Mouse (Mus musculus) intestine, embryonic 14.5 days (tissue): Measurements from ENCODE around the gene Atg9a. TPM values are rescaled to one million over a fixed set of nuclear protein-coding genes. Genes with fewer than 3 reads are reported as not detected.
A peak's percentile ranks its signal among the peaks of the same experiment; 100 is the strongest.

Experiments
- ATAC-seq: fragments of 200-750 bp; cut with Nextera tagmentation; replicated peaks from 2 replicates; pipeline ENCODE4 v1.8.0; 2017; ENCODE audit warnings: low read depth, moderate number of reproducible peaks, moderate TSS enrichment, moderate library complexity; ENCODE audit not compliant: low FRiP score, low TSS enrichment
- DNase-seq: peaks from one replicate; pipeline ENCODE4 v3.0.0-alpha.2; 2018; ENCODE audit warnings: low spot score
- H3K27ac ChIP-seq: fragments of 300-500 bp; sonication (generic); 2 replicates; pipeline ENCODE4 v1.5.1; 2014; ENCODE audit warnings: low read depth, mild to moderate bottlenecking, control low read depth
- H3K27me3 ChIP-seq: fragments of 300-500 bp; sonication (generic); replicated peaks from 2 replicates; pipeline ENCODE4 v1.6.1; 2014; ENCODE audit warnings: low read length, control low read depth; ENCODE audit not compliant: control insufficient read depth, insufficient read depth
- H3K36me3 ChIP-seq: fragments of 300-500 bp; sonication (generic); 2 replicates; pipeline ENCODE4 v1.6.1; 2014; ENCODE audit warnings: low read length, control low read depth; ENCODE audit not compliant: control insufficient read depth, insufficient read depth
- H3K4me1 ChIP-seq: fragments of 300-500 bp; sonication (generic); replicated peaks from 2 replicates; pipeline ENCODE4 v1.6.1; 2014; ENCODE audit warnings: low read length, control low read depth, mixed read lengths; ENCODE audit not compliant: control insufficient read depth, insufficient read depth
- H3K4me2 ChIP-seq: fragments of 300-500 bp; sonication (generic); 2 replicates; pipeline ENCODE4 v1.6.1; 2014; ENCODE audit warnings: low read length
- H3K4me3 ChIP-seq: fragments of 300-500 bp; sonication (generic); 2 replicates; pipeline ENCODE4 v1.5.1; 2014; ENCODE audit warnings: low read depth, low read length, control low read depth, mixed read lengths
- H3K9ac ChIP-seq: fragments of 300-500 bp; sonication (generic); 2 replicates; pipeline ENCODE4 v1.6.1; 2014; ENCODE audit warnings: mild to moderate bottlenecking, low read length
- H3K9me3 ChIP-seq: fragments of 300-500 bp; sonication (generic); 2 replicates; pipeline ENCODE4 v1.6.1; 2016; ENCODE audit warnings: low read length, control low read depth; ENCODE audit not compliant: control insufficient read depth
- WGBS: fragments of 180-500 bp; shearing (Covaris S2); extraction: QIAGEN DNeasy Blood & Tissue Kit; methylation state at CpG from one replicate; pipeline ENCODE4 v1.1.7; 2014; 5-methylcytosine and 5-hydroxymethylcytosine counted together
- polyA plus RNA-seq: library from polyadenylated mRNA; unstranded; fragments of >200 nt; fragmentation: Nextera tagmentation; extraction: Ambion mirVana; gene quantifications from 2 replicates; pipeline ENCODE4 v1.2.1, GENCODE M21; 2014

Atg9a gene
- polyA plus RNA-seq, 1 experiment from 2014 or later: 26.3 TPM

DNA sequence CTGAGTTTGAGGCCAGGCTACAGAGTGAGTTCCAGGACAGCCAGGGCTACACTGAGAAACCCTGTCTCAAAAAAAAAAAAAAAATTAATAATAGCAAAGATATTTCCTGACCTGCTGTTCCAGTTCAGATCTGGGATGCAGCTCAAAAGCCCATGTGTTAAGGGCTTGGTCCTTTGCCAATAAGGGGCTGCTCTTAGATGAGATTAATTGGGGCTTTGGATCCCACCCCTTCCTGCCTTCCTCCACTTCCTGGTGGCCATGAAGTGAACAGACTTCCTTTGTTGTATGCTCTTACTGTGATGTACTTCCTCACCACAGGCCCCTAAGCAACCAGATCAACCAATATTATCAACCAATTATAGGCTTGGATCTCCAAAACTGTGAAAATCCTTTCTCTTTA is 4.9 kb downstream of the Atg9a start:
- ATAC-seq (no peak), DNase-seq (no peak)
- Histone ChIP-seq H3K9ac (no peak overlapping the region), H3K27me3 (no peaks in the 10 kb centered on the region), H3K9me3 (no peaks in the 10 kb centered on the region), H3K4me2 (no peak overlapping the region), H3K4me3 (no peak overlapping the region), H3K4me1 (peaks cover 9% of the 10 kb centered on the region), H3K27ac (no peak overlapping the region), H3K36me3 (peaks cover 56% of the 10 kb centered on the region)

DNA sequence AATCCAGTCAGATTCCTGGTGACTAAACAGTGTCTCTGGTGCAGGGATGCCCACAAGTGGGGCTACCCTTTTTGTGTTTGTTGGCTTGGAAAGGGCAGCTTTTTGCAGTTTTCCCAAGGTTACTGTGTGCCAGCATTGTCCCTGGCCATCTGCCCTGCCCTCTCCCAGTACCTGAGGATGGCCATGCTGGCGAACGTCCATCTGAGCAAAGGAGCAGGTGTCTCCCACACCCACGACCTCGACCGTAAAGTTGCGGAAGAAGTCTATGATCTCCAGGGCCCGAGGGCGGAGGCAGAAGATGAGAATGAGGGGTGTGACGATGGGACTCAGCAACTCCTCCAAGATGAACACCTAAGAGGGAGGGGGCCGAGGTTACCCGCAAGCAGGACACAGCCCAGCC is 6.5 kb downstream of the Atg9a start:
- no peak overlapping the region for H3K4me2 ChIP-seq
- peaks cover 56% of the 10 kb centered on the region for H3K36me3 ChIP-seq
- no peaks in the 10 kb centered on the region for H3K27me3 ChIP-seq
- DNase-seq: no peak
- ATAC-seq: no peak
- no peak overlapping the region for H3K4me3 ChIP-seq
- WGBS: 90% methylated on average over 11 of the region's 11 CpGs
- H3K9me3 ChIP-seq: no peaks in the 10 kb centered on the region
- no peak overlapping the region for H3K27ac ChIP-seq
- peaks cover 4% of the 10 kb centered on the region for H3K4me1 ChIP-seq
- H3K9ac ChIP-seq: no peak overlapping the region

DNA sequence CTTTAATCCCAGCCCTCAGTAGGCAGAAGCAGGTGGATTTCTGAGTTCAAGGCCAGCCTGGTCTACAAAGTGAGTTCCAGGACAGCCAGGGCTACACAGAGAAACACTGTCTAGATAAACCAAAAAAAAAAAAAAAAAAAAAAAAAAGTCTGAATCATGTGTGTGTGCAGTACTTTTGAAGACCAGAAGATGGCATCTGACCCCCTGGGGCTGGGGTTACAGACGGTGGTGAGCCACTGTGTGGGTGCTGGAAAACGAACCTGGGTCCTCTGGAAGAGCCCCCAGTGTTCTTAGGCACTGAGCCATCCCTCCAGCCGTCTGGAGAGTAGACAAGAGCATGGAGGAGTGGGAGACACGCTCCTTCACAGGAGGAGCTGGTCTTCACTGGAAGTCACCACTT is 9.8 kb downstream of the Atg9a start:
- WGBS: 81% methylated on average over 4 of the region's 4 CpGs
- ATAC-seq (no peak), DNase-seq (no peak)
- H3K9me3 ChIP-seq: no peaks in the 10 kb centered on the region
- H3K27me3 ChIP-seq: no peaks in the 10 kb centered on the region
- H3K4me1 ChIP-seq: peaks cover 5% of the 10 kb centered on the region; the same call in 1 of the 2 replicates
- H3K36me3 ChIP-seq: peaks cover 51% of the 10 kb centered on the region
- no peak overlapping the region for H3K4me2 ChIP-seq
- no peak overlapping the region for H3K4me3 ChIP-seq
- H3K27ac ChIP-seq: no peak overlapping the region
- H3K9ac ChIP-seq: no peak overlapping the region

DNA sequence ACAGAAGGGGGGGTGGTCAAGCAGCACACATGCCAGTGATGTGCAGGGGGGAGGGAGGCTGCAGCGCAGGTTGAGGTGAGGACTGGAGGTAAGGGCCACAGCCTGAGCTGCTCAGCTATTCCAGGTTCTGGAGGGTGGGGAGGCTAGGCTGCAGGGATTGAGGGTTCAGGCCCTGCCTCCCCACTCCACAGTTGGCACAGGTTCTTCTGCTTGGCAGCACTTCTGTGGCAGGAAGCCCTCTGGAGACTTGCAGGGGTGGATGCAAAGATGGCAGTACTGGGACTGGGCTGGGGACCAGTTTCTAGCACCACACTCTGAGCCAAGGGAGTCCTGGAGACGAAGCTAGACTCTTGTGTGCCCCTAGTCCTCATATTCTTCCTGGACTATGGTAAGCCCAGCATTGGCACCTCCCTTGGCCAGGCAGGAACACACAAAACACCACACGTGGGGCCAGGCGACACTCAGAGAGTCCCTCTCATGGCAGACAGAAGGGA is 10.6 kb downstream of the Atg9a start:
- WGBS: 84% methylated on average over 4 of the region's 4 CpGs
- H3K36me3 ChIP-seq: peaks cover 47% of the 10 kb centered on the region

DNA sequence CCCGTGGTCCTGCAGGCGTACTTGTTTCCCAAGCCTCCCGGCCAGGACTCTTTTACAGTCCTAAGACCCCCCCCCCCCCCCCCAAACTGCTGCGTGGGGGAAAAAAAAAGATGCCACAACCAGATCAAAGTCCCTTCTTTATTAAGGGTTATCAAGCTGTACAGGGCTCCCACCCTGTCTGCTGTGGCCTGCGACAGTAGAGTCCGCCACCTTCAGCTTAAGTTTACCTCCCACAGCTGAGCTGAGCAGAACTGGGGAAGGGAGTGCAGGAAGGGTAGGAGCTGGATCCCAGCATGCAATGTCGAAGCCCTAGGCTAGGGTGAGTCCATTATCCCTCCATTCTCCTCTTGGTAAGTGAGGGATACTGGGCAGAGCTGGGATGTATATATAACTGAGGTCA is 11.3 kb downstream of the Atg9a start:
- H3K27ac ChIP-seq: no peak overlapping the region
- peak overlapping the region; percentile 66; the same call in 1 of the 2 replicates for H3K4me3 ChIP-seq
- WGBS: 27% methylated on average over 7 of the region's 7 CpGs
- no peaks in the 10 kb centered on the region for H3K27me3 ChIP-seq
- H3K4me2 ChIP-seq: peak overlapping the region; percentile 91
- no peaks in the 10 kb centered on the region for H3K9me3 ChIP-seq
- peaks cover 45% of the 10 kb centered on the region for H3K36me3 ChIP-seq
- no peak for ATAC-seq
- H3K4me1 ChIP-seq: peaks cover 5% of the 10 kb centered on the region; the same call in 1 of the 2 replicates
- no peak overlapping the region for H3K9ac ChIP-seq
- no peak for DNase-seq

More for the DNA sequence above, 10.6 kb downstream of the Atg9a start:
- Histone ChIP-seq H3K27ac (no peak overlapping the region), H3K4me1 (peaks cover 5% of the 10 kb centered on the region; the same call in 1 of the 2 replicates), H3K27me3 (no peaks in the 10 kb centered on the region), H3K4me3 (no peak overlapping the region), H3K4me2 (no peak overlapping the region), H3K9ac (no peak overlapping the region), H3K9me3 (no peaks in the 10 kb centered on the region)
- ATAC-seq (no peak), DNase-seq (no peak)

DNA sequence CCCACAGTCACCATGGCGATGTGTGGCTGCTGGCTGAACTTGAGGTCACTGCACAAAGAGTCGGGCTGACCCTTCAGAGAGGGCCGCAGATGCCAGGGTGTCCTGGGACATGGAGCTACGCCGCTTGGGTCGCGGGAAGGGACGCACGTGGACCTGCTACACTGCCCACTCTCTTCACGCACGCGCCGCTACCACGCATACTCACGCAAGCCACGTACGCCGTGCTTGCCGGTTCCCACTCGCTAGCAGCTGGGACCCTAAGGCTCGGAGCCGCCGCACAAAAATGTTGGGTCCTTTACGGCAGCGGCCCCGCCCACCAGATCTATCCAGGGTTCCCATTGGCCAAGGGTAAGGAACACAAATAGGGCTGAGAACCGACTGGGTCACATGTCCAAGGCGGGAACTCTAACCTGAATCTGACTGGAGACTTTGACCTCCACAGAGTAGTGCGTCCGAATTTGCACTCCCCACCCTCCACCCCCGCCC is 11.8 kb downstream of the Atg9a start, which contains the start of gene Abcb6:
Gene Abcb6 (minus strand): TSS at position 288 of the 486 bp plus-strand sequence.
- H3K27me3 ChIP-seq: no peaks in the 10 kb centered on the region
- peaks cover 5% of the 10 kb centered on the region; the same call in 1 of the 2 replicates for H3K4me1 ChIP-seq
- H3K27ac ChIP-seq: no peak within 1 kb of the TSS
- H3K9me3 ChIP-seq: no peaks in the 10 kb centered on the region
- peak within 1 kb of the TSS; percentile 51 for H3K9ac ChIP-seq
- peak within 1 kb of the TSS; percentile 66 for H3K4me3 ChIP-seq
- ATAC-seq: peak; percentile 89
- DNase-seq: peak; percentile 90
- H3K36me3 ChIP-seq: peaks cover 44% of the 10 kb centered on the region
- WGBS: under 1% methylated on average over 31 of the region's 31 CpGs
- H3K4me2 ChIP-seq: peak within 1 kb of the TSS; percentile 91

DNA sequence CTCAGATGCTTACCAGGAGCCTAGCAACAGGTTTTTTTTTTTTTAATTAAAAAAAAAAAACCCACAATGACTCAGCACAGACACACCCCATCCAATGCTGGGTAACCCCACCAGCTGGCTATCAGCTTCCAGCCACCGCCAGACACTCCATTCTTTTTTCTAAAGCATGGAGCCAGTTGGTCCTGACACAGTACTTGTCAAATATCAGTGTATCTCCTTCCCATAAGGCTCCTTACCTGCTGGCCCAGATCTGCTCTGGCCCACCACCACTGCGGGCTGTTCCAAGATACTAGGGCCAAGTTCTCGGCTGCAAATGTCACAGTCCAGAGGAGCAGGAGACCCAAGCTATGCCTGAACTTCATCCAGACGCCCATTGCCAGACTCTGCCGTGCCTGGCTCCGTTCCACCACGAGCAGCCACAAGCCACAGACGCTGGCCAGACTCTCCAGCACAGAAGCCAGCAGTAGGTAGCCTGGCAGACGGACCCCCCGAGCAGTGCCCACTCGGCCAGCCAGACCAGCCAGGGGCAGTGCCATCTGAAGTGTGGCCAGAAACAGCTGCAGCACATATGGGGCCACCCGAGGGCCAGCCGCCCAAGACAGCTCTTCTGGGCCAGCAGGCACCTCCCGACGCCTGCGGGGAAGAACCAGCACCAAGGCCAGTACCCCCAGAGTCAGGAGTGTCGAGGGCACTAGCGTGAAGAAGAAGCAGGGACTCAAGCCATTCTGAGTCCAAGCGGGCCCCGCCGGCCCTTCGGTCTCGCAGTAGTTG is 12.5 kb downstream of the Atg9a start:
- peaks cover 5% of the 10 kb centered on the region; the same call in 1 of the 2 replicates for H3K4me1 ChIP-seq
- WGBS: 6% methylated on average over 23 of the region's 23 CpGs
- H3K27me3 ChIP-seq: no peaks in the 10 kb centered on the region
- peaks cover 38% of the 10 kb centered on the region for H3K36me3 ChIP-seq
- H3K4me2 ChIP-seq: peak overlapping the region; percentile 91
- no peaks in the 10 kb centered on the region for H3K9me3 ChIP-seq
- ATAC-seq (peak; percentile 36), DNase-seq (no peak)
- peak overlapping the region; percentile 51 for H3K9ac ChIP-seq
- no peak overlapping the region for H3K27ac ChIP-seq
- peak overlapping the region; percentile 66 for H3K4me3 ChIP-seq

DNA sequence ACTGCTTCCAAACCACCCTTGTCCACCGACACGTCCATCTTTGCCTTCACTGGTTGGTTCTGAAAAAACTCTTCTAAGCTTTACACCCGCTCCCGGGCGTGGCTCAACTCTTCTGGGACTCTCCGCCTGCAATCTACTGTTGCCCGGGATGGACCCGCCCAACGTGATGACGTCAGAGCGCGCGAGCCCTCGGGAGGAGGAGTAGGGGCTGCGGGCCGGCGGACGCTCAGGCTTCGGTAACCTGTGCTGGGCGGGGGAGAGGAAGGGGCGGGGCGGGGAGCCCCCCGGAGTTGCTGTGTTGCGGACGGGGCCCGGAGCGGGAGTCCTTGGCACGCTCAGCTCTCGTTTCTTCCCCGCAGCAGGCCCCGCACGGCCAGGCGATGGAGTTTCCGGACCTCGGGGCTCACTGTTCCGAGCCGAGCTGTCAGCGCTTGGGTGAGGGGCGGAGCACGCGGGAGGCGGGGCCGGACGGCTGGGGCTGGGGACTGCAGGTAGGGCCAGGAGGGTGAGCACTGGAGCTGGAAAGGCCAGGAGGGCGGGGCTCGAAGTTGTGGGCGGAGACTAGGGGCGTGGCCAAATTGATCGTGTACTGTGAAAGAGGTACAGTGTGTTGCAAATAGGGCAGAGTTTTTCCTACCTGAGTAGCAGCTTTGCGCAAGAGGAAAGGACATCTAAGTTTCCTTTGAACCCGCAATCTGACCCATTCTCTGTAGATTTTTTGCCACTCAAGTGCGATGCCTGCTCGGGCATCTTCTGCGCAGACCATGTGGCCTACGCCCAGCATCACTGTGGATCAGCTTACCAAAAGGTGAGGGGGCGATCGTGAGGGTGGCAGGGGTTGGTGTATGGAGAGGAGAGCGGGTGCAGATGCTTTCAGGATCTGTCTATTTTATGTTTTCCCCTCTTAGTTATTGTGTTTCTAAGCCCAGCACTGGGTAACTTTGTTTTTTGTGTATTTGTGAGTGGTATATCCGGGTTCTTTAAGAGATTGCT is 23.2 kb downstream of the Atg9a start, which contains the start of gene Zfand2b:
Gene Zfand2b (plus strand): TSS at position 175 of the 993 bp plus-strand sequence.
- Histone ChIP-seq H3K27ac (peak within 1 kb of the TSS; percentile 67), H3K4me1 (peaks cover 4% of the 10 kb centered on the region; the same call in 1 of the 2 replicates), H3K27me3 (no peaks in the 10 kb centered on the region), H3K9me3 (no peaks in the 10 kb centered on the region), H3K9ac (peak within 1 kb of the TSS; percentile 58), H3K4me3 (peak within 1 kb of the TSS; percentile 76), H3K4me2 (peak within 1 kb of the TSS; percentile 67), H3K36me3 (peaks cover 39% of the 10 kb centered on the region)
- under 1% methylated on average over 59 of the region's 59 CpGs for WGBS
- DNase-seq (peak; percentile 99), ATAC-seq (peak; percentile 99)
